Mouse (Mus musculus): ENCODE measurements around the gene Ebf4. TPM values are rescaled to one million over a fixed set of nuclear protein-coding genes. Genes with fewer than 3 reads are reported as not detected.

Ebf4 gene
- total RNA-seq, 2 experiments from 2014 or later = 0.30 to 0.44 TPM

DNA sequence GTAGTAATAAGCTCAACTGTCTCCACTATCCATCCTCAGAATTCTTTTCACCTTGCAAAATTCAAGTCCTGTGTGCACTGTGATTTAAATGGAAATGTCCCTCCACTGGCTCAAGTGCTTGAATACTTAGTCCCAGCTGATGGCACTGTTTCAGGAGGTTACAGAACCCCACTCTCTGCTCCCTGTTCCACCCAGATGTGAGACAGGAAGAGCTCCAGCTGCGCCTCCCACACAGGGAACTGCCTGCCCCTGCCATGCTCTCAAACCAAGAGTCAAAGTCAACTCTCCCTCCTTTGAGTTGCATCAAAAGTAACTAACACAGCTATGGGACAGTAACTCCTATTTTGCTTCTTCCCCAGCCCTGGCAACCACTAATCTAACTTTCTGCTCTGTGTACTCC lies 91.2 kb downstream of the Ebf4 start:
- DNase-seq = no peak

DNA sequence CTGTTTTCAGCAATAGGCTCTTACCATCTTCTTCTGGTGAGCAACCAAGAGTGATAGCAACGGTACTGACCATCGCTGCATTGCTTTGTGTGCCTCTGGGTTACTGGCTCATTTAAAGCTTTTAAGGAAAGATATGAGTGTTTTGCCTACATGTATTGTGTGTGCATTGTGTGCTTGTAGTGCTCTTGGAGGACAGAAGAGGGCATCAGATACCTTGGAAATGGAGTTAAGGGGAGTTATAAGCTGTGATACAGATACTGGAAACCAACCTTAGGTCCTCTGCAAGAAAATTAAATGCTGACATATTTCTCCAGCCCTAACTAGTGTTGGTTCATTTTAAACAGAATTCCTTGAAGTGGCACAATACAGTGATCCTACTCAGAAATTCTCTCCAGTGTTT lies 93.8 kb downstream of the Ebf4 start:
- DNase-seq = no peak

DNA sequence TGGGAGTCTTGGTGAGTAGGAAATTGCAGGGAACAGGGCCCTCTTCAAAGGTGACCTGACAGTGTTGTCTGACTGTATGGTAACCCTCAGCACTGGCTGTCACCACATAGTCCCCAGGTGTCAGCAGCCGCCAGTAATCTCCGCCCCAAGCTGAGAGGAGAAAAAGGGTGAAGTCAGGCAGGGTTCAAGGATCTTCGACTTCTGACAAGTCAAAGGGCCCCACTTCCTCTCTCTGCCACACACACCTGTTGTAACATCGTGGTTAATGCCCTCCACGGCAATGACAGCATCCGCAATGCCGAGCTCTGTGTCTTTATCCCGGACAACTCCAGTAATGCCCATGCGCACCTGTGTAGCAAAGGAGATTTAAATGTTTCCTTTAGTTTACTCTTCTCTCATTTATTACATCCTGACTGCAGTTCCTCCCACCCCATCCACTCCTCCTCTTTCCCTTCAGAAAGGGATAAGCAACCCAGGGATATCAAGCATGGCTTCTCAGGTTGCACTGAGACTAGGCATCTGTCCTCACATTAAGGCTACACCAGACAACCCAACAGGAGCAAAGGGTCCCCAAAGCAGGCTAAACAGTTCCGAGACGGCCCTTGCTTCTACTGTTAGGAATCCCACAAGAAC lies 96.1 kb downstream of the Ebf4 start:
- no peak for DNase-seq

DNA sequence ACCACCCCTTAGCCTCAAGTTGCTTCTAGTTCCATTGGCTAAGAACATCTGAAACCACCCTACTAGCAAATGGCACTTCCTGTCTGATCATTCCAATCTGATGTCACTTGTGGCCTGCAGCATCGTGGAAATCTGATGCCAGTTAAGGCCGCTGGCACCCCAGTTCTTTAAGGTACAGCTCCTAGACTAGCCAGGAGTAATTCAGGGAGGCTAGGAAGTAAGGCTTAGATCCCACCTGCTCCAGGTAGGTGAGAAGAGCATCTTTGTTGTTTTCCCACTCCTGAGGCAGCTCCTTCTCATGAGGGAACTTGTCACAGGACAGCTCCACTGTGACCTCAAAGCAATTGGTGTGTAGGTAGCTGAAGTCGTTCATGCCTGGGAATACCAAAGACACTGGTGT lies 97.9 kb downstream of the Ebf4 start:
- DNase-seq = no peak

DNA sequence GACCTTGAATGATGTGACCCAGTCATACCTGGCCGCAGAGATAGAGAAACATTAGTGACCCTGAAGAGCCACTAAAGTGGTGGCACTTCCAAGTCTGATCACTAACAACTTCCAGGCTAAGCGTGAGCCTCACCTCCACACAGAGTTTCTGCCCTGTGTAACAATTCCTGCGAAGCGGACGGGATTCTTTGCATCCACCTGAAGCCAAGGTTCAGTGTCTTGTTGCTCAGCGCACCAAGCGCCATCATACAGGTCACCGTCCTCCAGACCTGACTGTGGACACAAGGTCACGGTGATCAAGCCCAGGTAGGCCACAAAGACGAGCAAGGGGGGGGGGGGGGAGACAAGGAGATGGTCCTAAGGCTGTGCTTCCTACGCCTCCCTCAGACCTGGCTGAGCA lies 100.7 kb downstream of the Ebf4 start:
- DNase-seq = no peak

DNA sequence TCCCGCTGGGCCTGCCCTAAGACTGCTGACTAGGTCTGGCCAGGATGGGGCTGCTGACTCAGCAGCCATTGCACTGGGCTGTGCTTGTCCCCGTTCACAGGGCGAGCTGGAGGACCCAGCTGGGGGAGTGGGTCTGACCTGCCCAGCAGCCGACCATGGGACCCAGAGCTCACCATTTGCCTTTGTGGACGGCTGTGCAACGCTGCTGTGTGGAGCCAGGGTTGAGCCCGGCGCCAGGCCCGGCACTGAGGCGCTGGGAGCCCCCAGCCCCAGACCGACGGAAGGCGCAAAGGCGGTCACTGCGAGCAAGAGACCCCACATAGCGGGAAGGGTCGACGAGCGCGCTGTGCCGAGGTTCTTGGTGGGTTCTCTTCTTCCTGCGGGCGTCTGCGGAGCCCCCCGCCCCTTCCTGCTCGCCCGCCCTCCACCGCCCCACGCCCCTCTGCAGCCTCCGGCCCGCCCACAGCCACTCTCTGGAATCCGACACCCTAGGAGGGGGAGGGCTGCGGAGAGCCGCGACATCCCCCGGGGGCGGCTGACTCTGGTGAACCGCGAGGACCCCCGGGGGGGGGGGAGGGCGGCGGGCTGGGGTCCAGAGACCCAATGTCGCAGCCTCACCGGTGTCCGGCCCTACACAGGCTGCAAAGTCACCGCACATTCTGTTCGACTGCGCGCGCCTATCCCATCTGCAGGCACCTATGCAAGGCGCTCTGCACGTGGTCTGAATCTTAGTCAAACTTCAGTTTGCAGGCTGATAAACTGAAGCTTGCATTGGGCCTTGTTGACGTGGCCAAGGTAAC lies 102.4 kb downstream of the Ebf4 start, which contains the start of gene Cpxm1:
Gene Cpxm1, minus strand, starts transcription at position 389 of the 800 bp plus-strand sequence.
- DNase-seq = peak; percentile 26 to 30

DNA sequence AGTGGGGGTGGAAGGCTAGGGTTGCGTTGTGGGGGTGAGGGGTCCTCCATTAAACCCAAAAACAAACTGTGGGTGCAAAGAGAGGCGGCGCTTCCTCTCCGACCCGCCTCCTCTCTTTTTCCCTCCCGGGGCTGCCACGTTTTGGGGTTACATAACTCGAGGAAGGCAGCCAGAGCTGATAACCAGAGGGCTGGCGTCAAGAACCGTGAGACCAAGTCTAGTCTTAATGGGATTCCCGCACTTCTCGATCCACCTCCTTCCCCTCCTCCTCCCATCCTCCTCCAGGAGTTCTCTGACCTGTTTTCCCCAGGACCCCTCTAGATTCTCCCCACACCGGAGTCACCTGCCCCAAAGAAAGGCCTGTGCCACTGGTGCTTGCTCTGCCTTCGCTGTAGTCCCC lies 103.1 kb downstream of the Ebf4 start:
- DNase-seq = peak; percentile 64 to 69

DNA sequence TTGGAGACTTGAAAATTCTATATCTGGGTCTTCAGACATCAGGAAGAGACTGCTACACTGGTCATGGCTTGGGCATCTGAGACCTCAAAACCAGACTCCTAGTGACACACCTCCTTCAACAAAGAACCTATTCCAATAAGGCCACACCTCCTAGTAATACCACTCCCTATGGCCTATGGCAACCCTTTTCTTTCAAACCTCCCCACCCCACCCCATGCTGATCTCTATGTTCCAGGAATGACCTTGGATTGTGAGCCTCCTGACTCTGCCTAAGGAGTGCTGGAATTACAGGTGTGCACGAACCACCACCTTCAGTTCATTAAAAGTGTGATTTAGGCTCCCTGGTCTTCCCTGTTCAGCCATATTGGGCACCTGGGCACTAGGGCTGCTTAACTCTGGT lies 105.1 kb downstream of the Ebf4 start:
- DNase-seq = no peak

DNA sequence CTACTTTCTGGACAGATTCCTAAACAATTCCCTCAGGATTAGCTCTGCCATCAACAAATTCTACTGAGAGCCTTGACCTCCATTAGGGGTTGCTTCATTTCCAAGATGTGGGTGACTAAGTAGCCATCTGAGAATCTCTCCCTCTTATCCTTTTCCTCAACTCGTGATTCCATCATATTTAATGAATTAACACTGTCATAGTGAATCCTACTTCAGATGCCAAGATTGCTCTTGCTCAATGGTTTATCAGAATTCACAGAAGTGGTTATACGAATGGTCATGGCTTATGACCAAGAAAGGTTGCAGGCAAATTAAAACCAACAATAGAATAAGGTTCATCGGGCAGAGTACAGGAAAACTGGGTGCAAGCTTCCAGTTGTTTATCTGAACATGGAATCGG lies 106.9 kb downstream of the Ebf4 start:
- DNase-seq = no peak

DNA sequence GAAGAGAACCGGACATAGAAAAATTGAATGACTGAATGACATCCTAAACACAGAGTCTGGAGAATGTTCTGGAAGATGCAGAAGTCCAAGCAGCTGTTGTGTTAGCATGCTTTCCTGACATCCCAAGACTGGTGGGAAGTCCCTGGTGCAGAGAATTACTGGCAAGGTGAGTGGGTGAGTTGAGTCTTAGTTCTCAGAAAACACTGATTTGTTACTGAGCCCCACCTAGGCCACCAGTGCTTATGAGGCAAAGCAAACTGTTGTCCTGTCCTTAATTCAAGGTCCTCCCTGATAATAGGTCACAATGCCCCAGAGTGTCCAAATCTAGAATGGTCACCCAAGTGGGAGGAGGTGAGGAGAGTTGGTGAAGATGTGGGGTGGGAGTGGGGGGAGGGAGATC lies 110.0 kb downstream of the Ebf4 start, which contains the start of the genes Gm28372 and 1700020A23Rik:
Gene Gm28372, plus strand, starts transcription at position 301 of the 400 bp plus-strand sequence.
Gene 1700020A23Rik, plus strand, starts transcription at position 321 of the 400 bp plus-strand sequence.
- no peak for DNase-seq

DNA sequence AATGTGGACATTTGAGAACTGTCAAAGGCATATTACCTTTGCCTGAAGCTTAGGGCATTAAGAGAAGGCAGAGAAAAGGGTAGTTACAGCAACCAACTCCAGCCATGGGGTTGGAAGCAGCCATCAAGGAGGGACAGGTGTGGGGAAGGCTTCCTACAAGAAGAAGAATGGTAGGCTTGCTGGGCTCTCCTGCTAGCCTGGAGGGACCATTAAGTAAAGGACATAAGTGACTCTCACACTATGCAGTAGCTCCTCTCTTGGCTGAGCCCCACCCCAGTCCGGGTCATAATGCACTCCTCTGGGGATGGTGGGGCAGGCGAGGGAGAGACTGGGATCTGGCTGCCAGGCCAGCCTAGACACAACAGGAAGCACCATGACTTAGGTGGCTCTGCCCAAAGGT lies 111.2 kb downstream of the Ebf4 start, which contains the start of gene Tmem239:
Gene Tmem239, plus strand, starts transcription at position 301 of the 400 bp plus-strand sequence.
- no peak for DNase-seq

DNA sequence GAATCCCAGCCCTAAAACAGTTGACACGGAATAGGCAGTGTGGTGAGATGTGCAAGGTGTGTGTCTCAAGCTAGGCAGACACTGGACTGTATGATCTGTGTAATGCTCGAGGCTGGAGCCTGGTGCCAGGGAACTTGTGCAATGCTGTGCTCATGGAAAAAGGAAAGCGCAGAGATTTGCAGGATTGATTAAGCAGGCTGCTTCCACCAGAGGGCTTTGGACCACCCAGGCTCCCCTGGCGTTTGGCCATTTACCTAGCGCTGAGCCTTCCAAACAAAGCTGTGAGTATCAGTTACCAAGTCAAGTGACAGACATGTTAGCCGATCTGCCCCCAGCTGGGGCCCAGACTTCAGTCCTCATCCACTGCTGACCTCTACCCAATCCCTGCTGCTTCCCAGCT lies 113.2 kb downstream of the Ebf4 start:
- DNase-seq = no peak

DNA sequence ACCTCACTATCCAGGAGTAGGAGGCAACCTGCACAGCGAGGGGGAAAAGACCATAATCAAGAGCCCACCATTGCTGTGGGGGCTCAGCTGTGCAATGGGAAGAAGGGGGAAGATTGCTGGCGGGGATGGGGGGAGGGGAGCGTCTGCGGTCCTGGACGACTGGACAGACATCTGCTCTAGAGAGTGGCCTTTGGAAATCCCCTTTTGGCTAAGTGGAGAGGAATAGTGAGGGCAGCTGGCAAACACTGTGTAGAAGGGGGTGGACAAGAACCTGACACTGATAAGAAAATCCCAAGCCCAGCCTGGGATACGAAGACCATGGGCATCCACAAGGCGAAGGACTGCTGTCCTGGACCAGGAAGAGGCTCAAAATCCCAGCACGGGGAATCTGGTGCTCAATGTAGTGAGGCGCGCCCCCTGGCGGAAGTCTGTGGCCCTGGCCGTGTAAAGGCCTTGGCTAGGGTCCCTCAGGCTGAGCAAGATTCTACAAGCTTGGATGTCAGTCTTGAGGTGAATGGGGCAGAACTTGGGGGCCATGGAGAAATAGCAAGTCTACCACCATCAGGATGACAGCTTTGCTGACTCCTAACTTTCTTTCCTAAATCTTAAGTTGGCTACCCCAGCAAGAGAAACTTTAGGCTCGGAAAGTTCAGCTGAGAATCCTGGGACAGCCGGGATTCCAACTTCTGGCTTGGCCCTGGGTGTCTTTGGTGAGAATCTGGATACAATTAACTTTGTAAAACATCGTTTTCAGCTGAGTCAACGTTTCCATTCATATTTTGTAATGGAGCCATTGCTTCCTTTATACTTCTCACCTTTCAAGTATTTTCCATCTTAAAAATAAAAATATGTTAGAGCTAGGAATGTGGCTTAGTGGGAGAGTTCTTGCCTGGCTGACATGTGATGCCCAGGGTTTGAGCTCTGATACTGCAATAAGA lies 116.9 kb downstream of the Ebf4 start:
- DNase-seq = peak; percentile 83 to 92

DNA sequence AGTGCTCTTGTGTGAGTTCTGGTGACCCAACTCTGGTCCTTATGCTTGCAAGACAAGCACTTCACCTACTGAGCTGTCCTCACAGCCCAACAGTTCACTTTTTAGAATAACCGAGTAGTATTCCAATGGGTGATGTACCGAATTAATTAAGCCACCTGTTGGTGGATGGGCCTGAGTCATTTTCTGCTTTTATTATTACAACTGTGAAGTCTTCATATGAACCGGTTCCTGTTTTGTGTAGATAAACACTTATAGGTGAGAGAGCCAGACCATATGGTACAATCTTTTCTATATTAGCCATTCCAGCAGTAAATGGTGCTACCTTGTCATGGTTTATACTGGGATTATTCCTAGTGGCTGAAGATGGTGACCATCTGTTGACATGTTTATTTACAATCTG lies 117.8 kb downstream of the Ebf4 start:
- DNase-seq = no peak

DNA sequence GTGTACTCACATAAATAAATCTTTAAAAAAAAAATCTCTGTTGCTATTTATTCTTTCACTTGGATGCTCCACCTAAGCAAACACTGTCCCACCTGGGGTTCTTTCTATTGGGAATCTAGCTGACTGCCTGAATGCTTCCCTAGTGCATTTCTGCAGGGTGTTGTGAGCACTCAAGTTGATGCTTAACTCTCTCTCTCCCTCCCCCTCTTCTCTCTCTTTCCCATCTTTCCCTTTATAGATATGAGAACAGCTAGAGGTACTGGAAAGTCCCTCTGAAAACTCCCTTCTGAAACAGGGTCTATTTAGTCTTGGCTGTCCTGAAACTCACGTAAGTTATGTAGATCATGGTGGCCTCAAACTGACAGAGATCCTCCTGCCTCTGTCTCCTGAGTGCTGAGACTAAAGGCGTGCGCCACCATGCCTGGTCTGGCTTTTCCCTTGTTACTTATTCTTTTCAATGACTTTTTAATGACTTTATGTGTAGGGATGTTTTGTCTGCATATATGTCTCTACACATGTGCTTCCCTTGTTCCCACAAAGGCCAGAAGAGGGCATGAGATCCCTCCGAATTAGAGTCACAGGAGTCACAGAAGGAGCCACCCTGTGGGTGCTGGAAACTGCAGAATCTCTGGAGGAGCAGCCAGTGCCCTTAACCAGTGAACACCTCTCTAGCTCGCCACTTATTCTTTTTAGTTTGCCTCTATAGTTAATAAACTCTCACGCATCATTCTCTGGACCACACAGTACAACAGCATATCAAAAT lies 119.3 kb downstream of the Ebf4 start:
- no peak for DNase-seq

Other genes starting within 250 kb of the Ebf4 start
- not detected for gene Tgm6, start 182.8 kb upstream of the Ebf4 start, total RNA-seq (2021)
- gene Snrpb, start 115.8 kb upstream of the Ebf4 start, total RNA-seq (2021) = 100 to 1,000 TPM; 130 to 136 TPM
- not detected for gene Tmc2, start 100.0 kb upstream of the Ebf4 start, total RNA-seq (2021)
- 10 to 100 TPM; 29.0 to 40.2 TPM for gene Nop56, start 20.7 kb upstream of the Ebf4 start, total RNA-seq (2021)
- gene Idh3b, start 10.6 kb upstream of the Ebf4 start, total RNA-seq (2021) = 100 to 1,000 TPM; 811 to 856 TPM
- gene Cpxm1, start 102.4 kb downstream of the Ebf4 start, total RNA-seq (2021) = 1 to 10 TPM; 4.3 to 6.0 TPM
- gene Gm28372, start 110.1 kb downstream of the Ebf4 start, total RNA-seq (2021) = not detected
- gene 1700020A23Rik, start 110.1 kb downstream of the Ebf4 start, total RNA-seq (2021) = not detected
- not detected for gene Tmem239, start 111.3 kb downstream of the Ebf4 start, total RNA-seq (2021)
- 10 to 100 TPM; 26.4 to 28.1 TPM for gene Vps16, start 129.2 kb downstream of the Ebf4 start, total RNA-seq (2021)
- gene Pced1a, start 129.5 kb downstream of the Ebf4 start, total RNA-seq (2021) = 1 to 10 TPM; 4.5 to 7.0 TPM
- 10 to 100 TPM; 40.9 to 47.9 TPM for gene Ptpra, start 155.1 kb downstream of the Ebf4 start, total RNA-seq (2021)